Mouse (Mus musculus): Measurements from ENCODE around the gene Sestd1.

DNA sequence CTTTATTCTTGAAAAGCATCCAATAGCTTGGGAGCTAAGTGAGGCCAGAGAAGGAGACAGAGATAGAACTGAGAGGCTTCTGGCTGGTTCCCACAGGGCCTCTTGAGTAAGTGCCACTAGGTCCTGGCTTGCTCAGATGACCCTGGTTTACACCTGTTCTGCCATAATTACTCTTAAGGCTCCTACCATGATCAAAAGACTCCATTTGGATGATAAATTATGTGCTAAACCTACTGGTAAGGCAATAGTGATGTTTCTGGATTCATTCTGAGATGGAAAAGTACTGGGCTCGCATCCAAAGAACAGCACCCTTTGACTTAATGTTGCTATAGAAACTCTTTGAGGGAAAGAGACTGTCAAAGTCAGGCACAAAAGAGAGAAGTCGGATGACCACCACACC lies 106.1 kb downstream of the Sestd1 start:
- TF ChIP-seq CEBPB (IDR thresholded peaks at IDR 0.05; ENCODE audit: insufficient read depth, poor library complexity, severe bottlenecking): no peak
- TF ChIP-seq POLR2AphosphoS2 (IDR thresholded peaks at IDR 0.05; ENCODE audit: insufficient read length, low read depth): no peak
- TF ChIP-seq POLR2A (IDR thresholded peaks at IDR 0.05; ENCODE audit: insufficient read length, low read depth): no peak
- no peak for TF ChIP-seq MAX (IDR thresholded peaks at IDR 0.05; ENCODE audit: low read depth)
- no peak for TF ChIP-seq SRF (IDR thresholded peaks at IDR 0.05; ENCODE audit: control insufficient read depth, insufficient read length, low read depth)
- no peak for TF ChIP-seq TCF12 (IDR thresholded peaks at IDR 0.05; ENCODE audit: insufficient read depth, poor library complexity, severe bottlenecking)
- peak in 1 of 3 experiments; percentile 12 for TF ChIP-seq MYOD1 (IDR thresholded peaks at IDR 0.05; ENCODE audit: control insufficient read depth in 1 of 3, insufficient read length in 2 of 3, low read depth in 2 of 3)
- TF ChIP-seq USF1 (IDR thresholded peaks at IDR 0.05; ENCODE audit: low read depth): no peak
- TF ChIP-seq MYOG (IDR thresholded peaks at IDR 0.05; ENCODE audit: control insufficient read depth in 1 of 3, insufficient read depth in 1 of 3, insufficient read length in 2 of 3, low read depth in 2 of 3): no peak
- TF ChIP-seq TCF3 (IDR thresholded peaks at IDR 0.05; ENCODE audit: insufficient read length, low read depth): no peak

Data from myocyte (in vitro differentiated cells).